Mouse (Mus musculus) lung, adult 2 months (tissue): ENCODE measurements at regions not wholly inside any gene's neighbourhood (a gene's known extent, or its start where the extent isn't known, plus 50 kb on each side); places are given as distances from the start of the nearest gene placed in this dataset.

Experiments used
- DNase-seq: peaks from one replicate; pipeline ENCODE4 v3.0.0; 2022
- H3K4me1 ChIP-seq: fragments of 200-500 bp; 2 replicates; pipeline ENCODE4 v1.6.1; 2011; ENCODE audit warnings: low read length; ENCODE audit not compliant: control insufficient read depth, insufficient read depth
- H3K4me3 ChIP-seq: fragments of 200-500 bp; replicated peaks from 2 replicates; pipeline ENCODE3; 2011; ENCODE audit warnings: low read depth, mild to moderate bottlenecking, control low read depth, low read length; ENCODE audit errors: extremely low read depth
- CTCF ChIP-seq: fragments of 200-500 bp; IDR thresholded peaks from 2 replicates; pipeline ENCODE4 v1.5.1; 2011; ENCODE audit warnings: mild to moderate bottlenecking, low read length, control low read depth; ENCODE audit not compliant: insufficient read depth
- POLR2A ChIP-seq: fragments of 200-500 bp; IDR thresholded peaks from 2 replicates; pipeline ENCODE4 v1.6.1; 2011; ENCODE audit warnings: low read depth, mild to moderate bottlenecking, control low read depth, low read length, borderline replicate concordance; ENCODE audit errors: extremely low read depth
- WGBS: fragments of 180-500 bp; shearing (Covaris S2); methylation state at CpG from one replicate; pipeline ENCODE4 v1.1.7; 2018; 5-methylcytosine and 5-hydroxymethylcytosine counted together

GRCm38 (mm10) chr5:97236930-97237329, 125.5 kb upstream of the Paqr3 start:
- no peak for DNase-seq
- Histone ChIP-seq H3K4me1 (no peaks in the 10 kb centered on the region), H3K4me3 (no peak overlapping the region)
- WGBS, result 71% methylated on average over 2 of the region's 2 CpGs
- no peak for TF ChIP-seq CTCF
- TF ChIP-seq POLR2A, result no peak

GRCm38 (mm10) chr5:97226425-97226824, 115.0 kb upstream of the Paqr3 start:
- no peaks in the 10 kb centered on the region for H3K4me1 ChIP-seq
- TF ChIP-seq CTCF (no peak), POLR2A (no peak)
- no peak overlapping the region for H3K4me3 ChIP-seq
- 65% methylated on average over 2 of the region's 2 CpGs for WGBS
- no peak for DNase-seq

GRCm38 (mm10) chr5:97223238-97223857, 112.0 kb upstream of the Paqr3 start:
- Histone ChIP-seq H3K4me3 (no peak overlapping the region), H3K4me1 (no peaks in the 10 kb centered on the region)
- WGBS, result 81% methylated on average over 12 of the region's 12 CpGs
- no peak for DNase-seq
- TF ChIP-seq CTCF (no peak), POLR2A (no peak)

DNA sequence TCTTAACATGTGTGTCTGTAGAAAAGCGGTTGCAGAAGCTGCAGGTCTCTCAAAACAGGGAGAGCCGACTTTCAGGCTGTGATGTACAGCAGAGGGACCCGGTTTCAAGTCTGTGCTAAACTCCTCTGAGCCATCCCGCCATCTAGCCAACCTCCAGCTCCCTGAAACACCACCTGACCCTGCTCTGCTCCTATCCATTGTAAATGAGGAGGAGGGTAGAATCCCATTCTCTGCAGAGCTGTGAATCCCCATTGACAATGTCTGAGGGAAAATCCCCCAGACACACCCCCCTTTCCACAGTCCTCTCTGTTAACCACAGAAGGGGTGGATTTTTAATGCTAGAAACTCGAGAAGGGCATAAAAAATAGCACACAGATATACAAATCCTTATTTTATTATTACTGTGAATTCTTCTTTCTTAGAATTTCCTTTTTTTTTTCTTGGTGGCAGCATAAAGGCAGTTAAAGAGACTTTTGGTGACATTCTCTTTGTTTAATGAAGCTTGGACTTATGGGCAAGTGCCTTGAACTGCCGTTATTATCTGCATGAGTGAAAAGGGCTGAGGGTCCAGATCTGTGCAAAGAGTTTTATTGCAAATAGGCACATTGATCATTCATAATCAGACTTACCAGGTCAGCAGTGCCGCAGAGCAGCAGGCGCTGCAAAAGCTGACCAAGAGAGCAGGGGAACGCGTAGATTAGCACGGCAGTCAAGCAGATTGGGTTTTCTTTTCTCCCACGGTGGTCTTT, 111.3 kb upstream of the Paqr3 start:
- no peak for DNase-seq
- 74% methylated on average over 12 of the region's 12 CpGs for WGBS
- no peaks in the 10 kb centered on the region for H3K4me1 ChIP-seq
- TF ChIP-seq POLR2A (no peak), CTCF (no peak)
- no peak overlapping the region for H3K4me3 ChIP-seq

DNA sequence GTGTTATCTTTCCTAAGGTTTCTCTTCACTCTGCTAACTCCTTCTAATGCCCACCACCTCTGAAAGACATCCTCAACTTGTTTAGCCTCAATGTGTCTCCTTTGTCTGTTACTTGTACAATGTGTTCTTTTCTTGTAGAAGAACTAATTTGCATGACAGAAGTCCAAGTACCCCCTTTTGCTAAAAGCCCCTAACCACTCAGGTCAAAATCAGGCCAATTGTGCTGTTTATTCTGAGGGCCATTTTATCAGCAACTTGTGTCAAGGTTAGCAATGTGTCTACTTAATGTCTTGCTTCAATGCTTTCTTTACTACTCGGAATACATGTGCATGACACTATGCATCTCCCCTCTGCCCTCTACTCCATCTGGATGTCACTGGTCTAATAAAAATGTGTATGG, 107.3 kb upstream of the Paqr3 start:
- 82% methylated on average over 1 of the region's 1 CpGs for WGBS
- no peaks in the 10 kb centered on the region for H3K4me1 ChIP-seq
- no peak for DNase-seq
- TF ChIP-seq CTCF (no peak), POLR2A (no peak)
- no peak overlapping the region for H3K4me3 ChIP-seq

DNA sequence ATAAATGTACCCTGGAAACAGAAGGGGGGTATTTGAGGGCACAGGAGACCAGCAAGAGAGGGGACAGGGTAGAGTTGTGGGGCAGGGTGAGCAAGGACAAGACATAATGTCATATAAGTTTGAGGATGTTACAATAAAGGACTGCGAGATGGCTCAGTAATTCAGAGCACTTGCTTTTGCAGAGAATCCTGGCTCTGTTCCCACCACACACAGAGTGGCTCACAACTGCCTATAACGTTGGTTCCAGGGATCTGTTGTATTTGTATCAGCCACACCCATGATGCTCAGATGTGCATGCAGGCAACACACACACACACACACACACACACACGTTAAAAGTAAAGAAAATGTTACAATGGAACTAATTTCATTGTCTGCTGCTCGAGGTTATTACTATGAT, 94.2 kb upstream of the Paqr3 start:
- WGBS, result 71% methylated on average over 4 of the region's 4 CpGs
- DNase-seq, result no peak
- Histone ChIP-seq H3K4me1 (no peaks in the 10 kb centered on the region), H3K4me3 (no peak overlapping the region)
- TF ChIP-seq CTCF (no peak), POLR2A (no peak)

- DNase-seq, result no peak
- Histone ChIP-seq H3K4me3 (no peak overlapping the region), H3K4me1 (no peaks in the 10 kb centered on the region)
- WGBS, result 70% methylated on average over 2 of the region's 2 CpGs
- no peak for TF ChIP-seq POLR2A
- TF ChIP-seq CTCF, result no peak
These were observed 92.9 kb upstream of the Paqr3 start for GRCm38 (mm10) chr5:97204337-97204736.

DNA sequence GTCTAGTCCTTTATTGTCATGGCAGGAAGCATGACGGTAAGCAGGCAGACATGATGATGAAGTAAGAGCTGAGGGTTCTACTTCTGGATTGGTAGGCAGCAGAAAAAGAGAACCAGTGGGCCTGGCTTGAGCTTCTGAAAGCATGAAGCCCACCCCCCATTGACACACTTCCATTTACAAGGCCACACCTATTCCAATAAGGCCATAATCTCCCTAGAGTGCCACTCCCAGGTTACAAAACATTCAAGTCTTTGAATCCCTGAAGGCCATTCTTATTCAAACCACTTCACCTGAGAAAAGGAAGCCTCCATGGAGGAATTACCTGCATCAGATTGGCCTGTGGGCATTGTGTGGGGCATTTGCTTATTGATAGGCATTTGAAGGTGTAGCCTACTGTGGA, 92.2 kb upstream of the Paqr3 start:
- H3K4me3 ChIP-seq, result no peak overlapping the region
- no peak for DNase-seq
- no peak for TF ChIP-seq CTCF
- H3K4me1 ChIP-seq, result no peaks in the 10 kb centered on the region
- 89% methylated on average over 1 of the region's 1 CpGs for WGBS

DNA sequence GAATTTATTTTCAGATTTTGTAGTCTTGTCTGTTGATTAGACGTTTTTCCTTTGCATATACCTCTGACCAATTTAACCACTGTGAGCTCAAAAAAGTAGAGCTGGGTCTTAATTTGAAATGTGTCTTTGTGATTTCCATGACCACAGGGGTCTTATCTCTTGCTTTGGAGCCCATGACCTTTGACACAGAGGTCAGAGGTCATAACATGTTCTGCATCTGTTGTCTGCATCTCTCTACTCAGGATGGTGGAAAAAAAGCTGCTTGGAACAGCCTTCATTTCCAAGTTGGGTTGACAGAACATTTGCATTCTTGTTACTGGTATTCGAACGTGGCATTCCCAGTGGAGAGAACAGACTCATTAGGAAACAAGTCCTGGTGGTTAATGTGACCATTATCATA, 91.2 kb upstream of the Paqr3 start:
- TF ChIP-seq POLR2A, result no peak
- TF ChIP-seq CTCF, result no peak
- Histone ChIP-seq H3K4me3 (no peak overlapping the region), H3K4me1 (no peaks in the 10 kb centered on the region)
- WGBS, result 67% methylated on average over 3 of the region's 3 CpGs
- DNase-seq, result no peak

GRCm38 (mm10) chr5:97200655-97201054, 89.3 kb upstream of the Paqr3 start:
- no peak for DNase-seq

DNA sequence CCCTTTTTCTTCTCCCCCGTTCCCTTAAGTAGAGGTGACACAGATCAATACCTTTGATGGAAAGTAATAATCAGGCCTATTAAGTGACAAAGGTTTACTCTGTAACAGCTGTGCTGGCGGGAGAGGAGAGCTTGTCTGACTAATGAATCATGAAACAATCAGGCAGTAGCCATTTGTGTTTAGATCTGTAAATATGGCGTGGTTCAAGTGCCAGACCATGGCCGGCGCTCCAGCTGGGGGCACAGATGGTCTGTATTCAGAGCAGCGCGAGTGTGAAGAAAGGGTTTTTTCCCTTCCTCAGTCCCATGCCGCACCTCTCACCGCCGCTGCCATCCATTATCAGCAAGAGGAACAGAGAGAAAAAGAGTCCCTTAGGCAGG, 83.9 kb upstream of the Paqr3 start:
- Histone ChIP-seq H3K4me1 (no peaks in the 10 kb centered on the region), H3K4me3 (no peak overlapping the region)
- WGBS, result 78% methylated on average over 10 of the region's 10 CpGs
- TF ChIP-seq POLR2A (no peak), CTCF (no peak)
- no peak for DNase-seq

More at GRCm38 (mm10) chr5:97200655-97201054, 89.3 kb upstream of the Paqr3 start:
- TF ChIP-seq POLR2A, result no peak
- Histone ChIP-seq H3K4me1 (no peaks in the 10 kb centered on the region), H3K4me3 (no peak overlapping the region)
- WGBS, result 69% methylated on average over 4 of the region's 4 CpGs
